Mouse (Mus musculus): ENCODE measurements at regions not wholly inside any gene's neighbourhood (a gene's known extent, or its start where the extent isn't known, plus 50 kb on each side); places are given as distances from the start of the nearest gene placed in this dataset.
A peak's percentile ranks its signal among the peaks of the same experiment; 100 is the strongest.
"Not testable (repeated sequence)": the region's sequence is repeated elsewhere in the genome, so short reads cannot be mapped to it uniquely, and the experiment has no call there.

- DNase-seq (ENCODE audit: low spot score in 2 of 2): no peak
Measured at GRCm38 (mm10) chr14:19327321-19327720, 91.4 kb downstream of the Gm21738 start.

- DNase-seq (ENCODE audit: low spot score in 2 of 2): no peak
Measured at GRCm38 (mm10) chr14:19311614-19312013, 107.1 kb downstream of the Gm21738 start.

DNA sequence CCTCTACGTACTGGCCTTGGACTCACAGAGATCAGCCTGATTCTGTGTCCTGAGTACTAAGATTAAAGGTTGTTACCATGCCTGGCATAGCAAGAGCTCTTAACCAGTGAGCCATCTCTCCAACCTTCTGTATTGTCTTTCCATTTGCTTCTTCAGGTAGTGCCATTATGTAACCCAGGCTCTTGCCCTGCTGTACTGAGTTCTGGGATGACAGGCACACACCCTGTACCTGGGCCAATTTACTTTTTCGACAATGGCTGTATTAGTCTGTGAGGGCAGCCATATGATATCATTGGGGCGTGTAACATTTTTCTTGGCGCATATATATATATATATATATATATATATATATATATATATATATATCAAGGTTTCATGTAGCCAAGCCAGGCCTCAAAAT, 115.9 kb downstream of the Gm21738 start:
- not testable (repeated sequence) for DNase-seq (ENCODE audit: low spot score in 2 of 2)

- no peak for DNase-seq (ENCODE audit: low spot score in 2 of 2)
Measured at GRCm38 (mm10) chr14:19279096-19279495, 139.6 kb downstream of the Gm21738 start.

DNA sequence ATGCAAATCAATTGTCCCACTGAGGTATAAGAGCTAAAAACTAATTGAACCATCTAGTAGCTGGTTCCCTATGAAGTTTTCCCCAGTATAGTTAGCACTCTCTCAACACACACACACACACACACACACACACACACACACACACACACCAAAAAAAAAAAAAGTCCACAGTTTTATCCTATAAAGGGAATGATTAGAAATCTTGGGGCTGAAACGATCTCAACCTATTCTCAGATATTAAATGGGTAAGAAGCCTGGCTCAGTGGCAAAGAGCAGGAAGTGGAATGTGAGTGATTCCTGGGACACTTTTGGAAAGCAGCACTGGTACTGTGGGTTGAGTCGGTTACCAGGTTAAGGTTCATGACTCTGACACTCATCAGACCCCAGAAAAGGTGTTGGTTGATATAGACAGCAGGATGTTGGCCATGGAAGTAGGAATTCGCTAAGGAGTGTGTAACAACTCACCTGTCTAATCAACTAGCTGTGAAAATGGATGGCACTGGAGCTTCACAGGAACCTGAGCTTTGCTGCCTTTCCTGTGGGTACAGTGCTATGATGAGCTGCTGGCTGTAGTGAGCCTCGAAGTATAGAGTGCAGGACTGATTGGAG, 140.8 kb downstream of the Gm21738 start:
- peak in 1 of 2 experiments; percentile 26 for DNase-seq (ENCODE audit: low spot score in 2 of 2)

Data from right cerebral cortex, adult 2 months (tissue).